Mouse (Mus musculus): Measurements from ENCODE around the gene Gm45062.

DNA sequence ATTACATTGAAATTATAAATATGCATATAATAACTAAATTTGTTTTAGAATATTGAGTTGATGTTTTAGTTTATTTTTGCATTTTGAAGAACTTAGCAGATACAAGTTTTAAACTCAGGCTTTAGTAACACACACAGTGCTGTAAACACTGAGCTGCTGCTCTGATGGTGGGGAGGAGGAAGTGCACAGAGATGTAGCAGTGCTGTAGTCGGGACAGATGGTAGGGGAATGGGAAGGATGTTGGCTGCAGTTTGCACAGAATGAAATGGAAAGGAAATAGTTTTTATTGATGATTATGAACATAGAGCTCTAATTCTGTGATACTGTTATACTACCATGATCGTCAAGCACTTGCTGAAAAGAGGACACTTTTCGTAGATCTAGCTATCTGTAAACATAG is 32.2 kb upstream of the Gm45062 start:
- TF ChIP-seq CTCF (IDR thresholded peaks at IDR 0.05) (no peak), EP300 (IDR thresholded peaks at IDR 0.05) (no peak)
